Mouse (Mus musculus) cortical plate, adult 2 months (tissue): Measurements from ENCODE around the gene Crabp1.
A peak's percentile ranks its signal among the peaks of the same experiment; 100 is the strongest.

ENCODE experiments used
- CTCF ChIP-seq: fragments of 200-500 bp; IDR thresholded peaks from 2 replicates; pipeline ENCODE4 v1.5.1; 2011; ENCODE audit warnings: mild to moderate bottlenecking, control low read depth, low read length; ENCODE audit not compliant: insufficient read depth; ENCODE audit errors: extremely low read depth
- POLR2A ChIP-seq: fragments of 200-500 bp; IDR thresholded peaks from 2 replicates; pipeline ENCODE4 v1.6.1; 2011; ENCODE audit warnings: mild to moderate bottlenecking, low read length, control low read depth; ENCODE audit not compliant: insufficient read depth; ENCODE audit errors: extremely low read depth

GRCm38 (mm10) chr9:54732122-54732521 lies 32.4 kb upstream of the Crabp1 start:
- 0 out of 2 replicates have a peak, but pooled peaks have one; percentile 6 for TF ChIP-seq CTCF
- no peak for TF ChIP-seq POLR2A
